Mouse (Mus musculus): ENCODE results near the gene Havcr1.

GRCm38 (mm10) chr11:46739501-46739900 is 4.6 kb downstream of the Havcr1 start:
- TF ChIP-seq GATA1 (IDR thresholded peaks at IDR 0.05; ENCODE audit: low read length) (no peak), TAL1 (IDR thresholded peaks at IDR 0.05; ENCODE audit: low read length) (no peak)

All from erythroblast, embryonic 14.5 days (primary cell).